Mouse (Mus musculus) liver, postnatal 0 days (tissue): Measurements from ENCODE around the gene Eif2ak3.

ENCODE experiments used
- CTCF ChIP-seq: sonication (generic); IDR thresholded peaks from 2 replicates; pipeline ENCODE4 v1.5.1; 2016; ENCODE audit warnings: antibody characterized with exemption, low read depth
- EP300 ChIP-seq: IDR thresholded peaks from 2 replicates; pipeline ENCODE4 v1.6.1; 2016; ENCODE audit warnings: antibody characterized with exemption, low read depth, mild to moderate bottlenecking

GRCm38 (mm10) chr6:70822386-70822910 is 21.9 kb upstream of the Eif2ak3 start:
- TF ChIP-seq CTCF (no peak), EP300 (no peak)
